ENCODE assay signal across 8 mouse cellular contexts in genomic region chr2:165326304-165327190, GRCm38 (mm10). TPM values are rescaled to one million over a fixed set of nuclear protein-coding genes. Genes with fewer than 3 reads are reported as not detected.
DNase-seq lines count a peak whose midpoint lies in the region; ATAC-seq and TF ChIP-seq lines count a peak whose summit lies in the region.

Gene Elmo2 (minus strand): TSS chr2:165326479.

- peak within 1 kb of the TSS; percentile 89 for H3K9ac ChIP-seq in ES-Bruce4 (ENCODE audit: low read depth, poor library complexity, severe bottlenecking)
- H3K9ac ChIP-seq in forebrain, embryonic 13.5 days: peak within 1 kb of the TSS; percentile 94
- peak within 1 kb of the TSS; percentile 79 for H3K9ac ChIP-seq in liver, postnatal 0 days (replicated peaks)
- peak within 1 kb of the TSS; percentile 90 for H3K9ac ChIP-seq in neural tube, embryonic 14.5 days (replicated peaks; ENCODE audit: low read depth, low read length)

- peaks cover 5% of the 10 kb centered on the region for H3K4me1 ChIP-seq in ES-Bruce4 (ENCODE audit: control insufficient read depth, insufficient read depth, low read length)
- H3K4me1 ChIP-seq in forebrain, embryonic 13.5 days: peaks cover 49% of the 10 kb centered on the region
- peaks cover 61% of the 10 kb centered on the region for H3K4me1 ChIP-seq in liver, postnatal 0 days (ENCODE audit: insufficient read depth)
- peaks cover 35% of the 10 kb centered on the region for H3K4me1 ChIP-seq in neural tube, embryonic 14.5 days (ENCODE audit: control insufficient read depth, insufficient read depth, low read length)

- no peaks in the 10 kb centered on the region for H3K27me3 ChIP-seq in ES-Bruce4 (ENCODE audit: control insufficient read depth, insufficient read depth, low read length, poor library complexity, severe bottlenecking)
- H3K27me3 ChIP-seq in forebrain, embryonic 13.5 days: no peaks in the 10 kb centered on the region
- no peaks in the 10 kb centered on the region for H3K27me3 ChIP-seq in liver, postnatal 0 days (ENCODE audit: insufficient read depth, low read length)
- no peaks in the 10 kb centered on the region for H3K27me3 ChIP-seq in neural tube, embryonic 14.5 days (ENCODE audit: control insufficient read depth, insufficient read depth, low read length)

- peak within 1 kb of the TSS; percentile 91 for H3K4me2 ChIP-seq in forebrain, embryonic 13.5 days
- H3K4me2 ChIP-seq in liver, postnatal 0 days (ENCODE audit: low read depth, low read length): peak within 1 kb of the TSS; percentile 78
- H3K4me2 ChIP-seq in neural tube, embryonic 14.5 days (ENCODE audit: low read depth, low read length): peak within 1 kb of the TSS; percentile 93

- H3K4me3 ChIP-seq in ES-Bruce4 (ENCODE audit: low read depth, low read length): peak within 1 kb of the TSS; percentile 84
- peak within 1 kb of the TSS; percentile 95 for H3K4me3 ChIP-seq in forebrain, embryonic 13.5 days
- peak within 1 kb of the TSS; percentile 72 for H3K4me3 ChIP-seq in liver, postnatal 0 days (ENCODE audit: low read depth, low read length)
- peak within 1 kb of the TSS; percentile 78 for H3K4me3 ChIP-seq in neural tube, embryonic 14.5 days (ENCODE audit: low read depth, low read length)

- TF ChIP-seq EP300 in ES-Bruce4 (IDR thresholded peaks at IDR 0.05; ENCODE audit: insufficient read depth, low read depth, low read length): no peak
- TF ChIP-seq EP300 in liver, postnatal 0 days (IDR thresholded peaks at IDR 0.05; ENCODE audit: low read depth): no peak

- no peak within 1 kb of the TSS for H3K27ac ChIP-seq in ES-Bruce4 (ENCODE audit: insufficient read depth, low read length)
- peak within 1 kb of the TSS; percentile 88 for H3K27ac ChIP-seq in forebrain, embryonic 13.5 days
- H3K27ac ChIP-seq in liver, postnatal 0 days (ENCODE audit: low read depth): peak within 1 kb of the TSS; percentile 34; the same call in 1 of the 2 replicates
- H3K27ac ChIP-seq in neural tube, embryonic 14.5 days (ENCODE audit: low read depth, low read length): peak within 1 kb of the TSS; percentile 95

- ATAC-seq in cerebellum, adult (ENCODE audit: insufficient number of reproducible peaks, low FRiP score, low TSS enrichment): peak; percentile 93
- ATAC-seq in forebrain, embryonic 13.5 days: peak; percentile 99
- peak; percentile 99 for ATAC-seq in liver, postnatal 0 days
- ATAC-seq in neural tube, embryonic 14.5 days (ENCODE audit: low read depth): peak; percentile 98

- intact Hi-C loops in heart, postnatal 10 days (cut with DNase I): no loop called here

- peak; percentile 50 for TF ChIP-seq POLR2A in ES-Bruce4 (IDR thresholded peaks at IDR 0.05; ENCODE audit: insufficient read depth, low read length)

- no peak for TF ChIP-seq CTCF in ES-Bruce4 (IDR thresholded peaks at IDR 0.05; ENCODE audit: low read depth, low read length)
- TF ChIP-seq CTCF in liver, postnatal 0 days (IDR thresholded peaks at IDR 0.05; ENCODE audit: low read depth): no peak

- WGBS in forebrain, embryonic 13.5 days: under 1% methylated on average over 53 of the region's 55 CpGs
- WGBS in large intestine, adult 2 months: under 1% methylated on average over 55 of the region's 55 CpGs
- WGBS in liver, postnatal 0 days (ENCODE audit: insufficient replicate concordance): under 1% methylated on average over 52 of the region's 55 CpGs
- under 1% methylated on average over 55 of the region's 55 CpGs for WGBS in neural tube, embryonic 14.5 days

- H3K36me3 ChIP-seq in ES-Bruce4 (ENCODE audit: control insufficient read depth, insufficient read depth, low read length, poor library complexity, severe bottlenecking): no peaks in the 10 kb centered on the region
- no peaks in the 10 kb centered on the region; the same call in 1 of the 2 replicates for H3K36me3 ChIP-seq in forebrain, embryonic 13.5 days (ENCODE audit: poor library complexity, severe bottlenecking)
- no peaks in the 10 kb centered on the region for H3K36me3 ChIP-seq in liver, postnatal 0 days (replicated peaks; ENCODE audit: insufficient read depth, low read length)
- no peaks in the 10 kb centered on the region for H3K36me3 ChIP-seq in neural tube, embryonic 14.5 days (ENCODE audit: control insufficient read depth, insufficient read depth, low read length)

- H3K9me3 ChIP-seq in ES-Bruce4 (replicated peaks; ENCODE audit: control insufficient read depth, insufficient read depth, low read length, poor library complexity, severe bottlenecking): no peaks in the 10 kb centered on the region
- no peaks in the 10 kb centered on the region for H3K9me3 ChIP-seq in forebrain, embryonic 13.5 days (replicated peaks)
- no peaks in the 10 kb centered on the region for H3K9me3 ChIP-seq in liver, postnatal 0 days (ENCODE audit: low read length)
- no peaks in the 10 kb centered on the region for H3K9me3 ChIP-seq in neural tube, embryonic 14.5 days (ENCODE audit: control insufficient read depth, low read length)

- DNase-seq in heart, postnatal 10 days: peak; percentile 99
- peak; percentile 86 for DNase-seq in large intestine, adult 2 months (ENCODE audit: low read depth, low spot score)
- DNase-seq in liver, postnatal 0 days: peak; percentile 97
- peak; percentile 98 for DNase-seq in testis, postnatal 10 days (ENCODE audit: low spot score)

RNA-seq across cellular contexts. Expression of gene Elmo2, which starts in this region (rescaled TPM):
- 43.3 and 43.6 TPM in 2 replicates for polyA plus RNA-seq in ES-Bruce4 (2011; ENCODE audit: insufficient read depth, insufficient read length, low read depth, missing spikeins)
- polyA plus RNA-seq in forebrain, embryonic 13.5 days (2015; fragmentation: Nextera tagmentation; extraction: Ambion mirVana): 90.5 and 101 TPM in 2 replicates
- 10 to 100 TPM; 26.0 to 26.5 TPM for total RNA-seq in heart, postnatal 10 days (2021)
- 39.4 and 57.0 TPM in 2 replicates for polyA plus RNA-seq in large intestine, adult 2 months (2012; rRNA removed)
- 11.0 and 12.3 TPM in 2 replicates for polyA plus RNA-seq in liver, postnatal 0 days (2015; fragmentation: Nextera tagmentation; extraction: Ambion mirVana)
- polyA plus RNA-seq in neural tube, embryonic 14.5 days (2014; fragmentation: Nextera tagmentation; extraction: Ambion mirVana): 98.8 and 110 TPM in 2 replicates
